Mouse (Mus musculus) stomach, embryonic 16.5 days (tissue): ENCODE data around the gene Agtpbp1. TPM values are rescaled to one million over a fixed set of nuclear protein-coding genes. Genes with fewer than 3 reads are reported as not detected.

Experiments used
- ATAC-seq: fragments of 200-750 bp; cut with Nextera tagmentation; 2 replicates; pipeline ENCODE4 v1.8.0; 2017; ENCODE audit warnings: moderate number of reproducible peaks, moderate TSS enrichment; ENCODE audit not compliant: insufficient read depth, low FRiP score
- H3K27ac ChIP-seq: fragments of 300-500 bp; sonication (generic); 2 replicates; pipeline ENCODE4 v1.5.1; 2014; ENCODE audit warnings: low read length
- H3K27me3 ChIP-seq: fragments of 300-500 bp; sonication (generic); 2 replicates; pipeline ENCODE4 v1.6.1; 2014; ENCODE audit warnings: low read length, control low read depth, mixed read lengths; ENCODE audit not compliant: control insufficient read depth, insufficient read depth
- H3K36me3 ChIP-seq: fragments of 300-500 bp; sonication (generic); 2 replicates; pipeline ENCODE4 v1.6.1; 2014; ENCODE audit warnings: low read length; ENCODE audit not compliant: control insufficient read depth, insufficient read depth
- H3K4me1 ChIP-seq: fragments of 300-500 bp; sonication (generic); 2 replicates; pipeline ENCODE4 v1.6.1; 2014; ENCODE audit warnings: low read length, control low read depth, mixed read lengths; ENCODE audit not compliant: control insufficient read depth, insufficient read depth
- H3K4me2 ChIP-seq: fragments of 300-500 bp; sonication (generic); 2 replicates; pipeline ENCODE4 v1.6.1; 2014; ENCODE audit warnings: low read depth, low read length, mixed read lengths
- H3K4me3 ChIP-seq: fragments of 300-500 bp; sonication (generic); replicated peaks from 2 replicates; pipeline ENCODE4 v1.5.1; 2014; ENCODE audit warnings: mild to moderate bottlenecking, low read length
- H3K9ac ChIP-seq: fragments of 300-500 bp; sonication (generic); 2 replicates; pipeline ENCODE4 v1.6.1; 2014; ENCODE audit warnings: low read length
- H3K9me3 ChIP-seq: fragments of 300-500 bp; sonication (generic); replicated peaks from 2 replicates; pipeline ENCODE4 v1.6.1; 2016; ENCODE audit warnings: low read length, control low read depth; ENCODE audit not compliant: control insufficient read depth
- WGBS: fragments of 180-500 bp; shearing (Covaris S2); extraction: QIAGEN DNeasy Blood & Tissue Kit; methylation state at CpG from one replicate; pipeline ENCODE4 v1.1.7; 2014; 5-methylcytosine and 5-hydroxymethylcytosine counted together
- polyA plus RNA-seq: library from polyadenylated mRNA; unstranded; fragments of >200 nt; fragmentation: Nextera tagmentation; extraction: Ambion mirVana; gene quantifications from 2 replicates; pipeline ENCODE4 v1.2.1, GENCODE M21; 2015

Agtpbp1 gene
- polyA plus RNA-seq, 1 experiment from 2014 or later = 18.1 TPM

DNA sequence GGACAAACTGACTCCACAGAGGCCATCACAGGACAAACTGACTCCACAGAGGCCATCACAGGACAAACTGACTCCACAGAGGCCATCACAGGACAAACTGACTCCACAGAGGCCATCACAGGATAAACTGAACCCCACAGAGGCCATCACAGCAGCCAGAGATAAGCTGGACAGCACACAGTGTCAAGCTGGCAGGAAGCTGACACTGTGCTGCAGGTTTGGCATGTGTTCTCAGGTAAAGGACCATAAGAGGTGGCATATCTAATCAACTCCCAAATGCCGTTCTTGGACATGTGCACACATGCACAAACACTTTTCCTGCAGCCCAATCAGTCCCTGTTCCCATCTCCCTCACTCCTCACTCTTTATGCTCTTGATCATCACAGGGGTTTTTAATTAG lies 78.6 kb downstream of the Agtpbp1 start:
- no peak overlapping the region for H3K4me2 ChIP-seq
- WGBS = 94% methylated on average over 1 of the region's 1 CpGs
- H3K4me3 ChIP-seq = no peak overlapping the region
- no peaks in the 10 kb centered on the region for H3K9me3 ChIP-seq
- H3K36me3 ChIP-seq = no peaks in the 10 kb centered on the region
- H3K27ac ChIP-seq = no peak overlapping the region
- H3K4me1 ChIP-seq = no peaks in the 10 kb centered on the region; the same call in 1 of the 2 replicates
- no peak for ATAC-seq
- H3K9ac ChIP-seq = no peak overlapping the region
- no peaks in the 10 kb centered on the region for H3K27me3 ChIP-seq

DNA sequence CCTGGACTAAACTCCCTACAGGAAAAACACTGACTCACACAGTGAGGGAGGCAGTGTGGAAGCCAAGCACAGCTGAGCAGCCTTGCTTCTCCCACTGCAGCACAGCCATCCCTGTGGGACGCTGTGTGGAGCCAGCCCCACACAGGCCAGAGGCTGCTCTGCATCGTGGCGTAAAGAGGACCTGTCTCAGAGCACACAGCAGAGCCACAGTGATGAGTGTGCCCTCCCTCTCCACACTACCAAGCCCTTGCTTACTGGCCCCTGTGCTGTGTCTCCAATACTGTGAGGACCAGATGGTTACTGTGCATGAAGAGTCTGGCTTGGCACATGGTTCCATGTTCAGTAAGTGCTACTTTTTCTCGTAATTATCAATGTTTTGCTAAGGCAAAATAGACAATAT lies 79.2 kb downstream of the Agtpbp1 start:
- no peaks in the 10 kb centered on the region for H3K9me3 ChIP-seq
- H3K4me3 ChIP-seq = no peak overlapping the region
- H3K27me3 ChIP-seq = no peaks in the 10 kb centered on the region
- WGBS = 82% methylated on average over 4 of the region's 4 CpGs
- no peaks in the 10 kb centered on the region for H3K36me3 ChIP-seq
- no peak overlapping the region for H3K9ac ChIP-seq
- ATAC-seq = no peak
- H3K4me2 ChIP-seq = no peak overlapping the region
- no peaks in the 10 kb centered on the region; the same call in 1 of the 2 replicates for H3K4me1 ChIP-seq
- no peak overlapping the region for H3K27ac ChIP-seq

DNA sequence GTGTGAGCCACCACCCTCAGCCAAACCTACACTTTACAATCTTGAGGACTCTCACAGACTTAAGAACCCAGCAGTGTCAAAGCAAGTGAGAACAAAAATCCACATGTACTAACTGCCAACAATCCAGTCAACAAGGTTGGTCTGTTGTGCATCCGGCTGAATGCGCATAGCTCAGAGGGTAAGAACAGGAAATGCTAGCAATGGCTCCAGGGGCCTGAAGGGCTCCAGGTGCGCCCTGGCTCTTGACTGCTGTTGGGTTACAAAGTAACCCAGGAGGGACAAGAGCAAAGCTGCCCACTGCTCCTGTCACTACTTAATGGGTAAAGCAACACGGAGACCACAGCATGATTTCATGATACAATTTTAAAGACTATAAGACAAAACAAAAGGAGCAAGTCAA lies 81.4 kb downstream of the Agtpbp1 start:
- Histone ChIP-seq H3K9ac (no peak overlapping the region), H3K36me3 (peaks cover 6% of the 10 kb centered on the region; the same call in 1 of the 2 replicates), H3K4me2 (no peak overlapping the region), H3K9me3 (no peaks in the 10 kb centered on the region), H3K4me3 (no peak overlapping the region), H3K27ac (no peak overlapping the region), H3K4me1 (no peaks in the 10 kb centered on the region; the same call in 1 of the 2 replicates), H3K27me3 (no peaks in the 10 kb centered on the region)
- ATAC-seq = no peak
- WGBS = 71% methylated on average over 4 of the region's 4 CpGs

DNA sequence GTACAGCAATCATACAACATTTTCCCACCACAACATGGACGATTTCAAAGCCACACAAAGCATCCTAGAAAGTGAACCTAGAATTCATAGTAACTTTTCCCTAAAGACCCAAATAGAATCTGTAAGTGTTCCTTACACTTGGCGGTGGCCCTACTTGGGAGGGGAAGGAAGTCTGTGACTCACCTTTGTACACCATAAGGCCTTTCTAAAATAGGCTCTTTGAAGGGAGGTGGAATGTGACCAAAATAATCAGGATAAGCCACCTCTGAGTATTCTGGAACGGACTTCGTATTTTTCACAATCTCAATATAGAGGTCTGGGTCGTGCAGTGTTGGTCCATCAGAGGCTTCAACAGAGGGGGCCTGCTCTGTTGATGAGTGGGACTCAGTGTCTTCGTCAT lies 85.2 kb downstream of the Agtpbp1 start:
- H3K27me3 ChIP-seq = no peaks in the 10 kb centered on the region
- no peaks in the 10 kb centered on the region for H3K9me3 ChIP-seq
- 84% methylated on average over 6 of the region's 6 CpGs for WGBS

DNA sequence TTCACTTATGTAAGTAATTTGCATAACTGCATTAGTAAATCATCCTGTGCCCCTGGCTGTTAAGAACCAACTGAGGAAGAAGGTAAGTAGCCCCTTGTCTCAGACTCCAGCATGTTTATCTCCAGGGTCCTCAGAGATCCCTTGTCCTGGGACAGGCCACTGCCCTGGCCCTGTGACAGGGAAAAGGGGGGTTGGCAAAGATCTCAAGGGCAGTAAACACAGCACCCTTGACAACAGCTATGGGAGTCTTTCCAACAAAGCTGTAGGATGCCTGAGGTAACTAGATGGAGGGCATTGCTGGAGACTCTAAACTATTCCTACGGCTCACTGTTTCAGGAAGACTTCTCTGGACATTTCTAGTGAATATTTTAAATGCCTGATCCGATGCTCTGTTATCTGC lies 85.7 kb downstream of the Agtpbp1 start:
- Histone ChIP-seq H3K4me1 (no peaks in the 10 kb centered on the region; the same call in 1 of the 2 replicates), H3K27ac (no peak overlapping the region), H3K4me2 (no peak overlapping the region), H3K27me3 (no peaks in the 10 kb centered on the region), H3K36me3 (peaks cover 15% of the 10 kb centered on the region), H3K9ac (no peak overlapping the region), H3K4me3 (no peak overlapping the region), H3K9me3 (no peaks in the 10 kb centered on the region)
- ATAC-seq = no peak
- WGBS = 93% methylated on average over 2 of the region's 2 CpGs

More for the DNA sequence above, 85.2 kb downstream of the Agtpbp1 start:
- H3K4me2 ChIP-seq = no peak overlapping the region
- peaks cover 10% of the 10 kb centered on the region; the same call in 1 of the 2 replicates for H3K36me3 ChIP-seq
- H3K9ac ChIP-seq = no peak overlapping the region
- ATAC-seq = no peak
- H3K4me1 ChIP-seq = no peaks in the 10 kb centered on the region; the same call in 1 of the 2 replicates
- H3K27ac ChIP-seq = no peak overlapping the region
- no peak overlapping the region for H3K4me3 ChIP-seq

DNA sequence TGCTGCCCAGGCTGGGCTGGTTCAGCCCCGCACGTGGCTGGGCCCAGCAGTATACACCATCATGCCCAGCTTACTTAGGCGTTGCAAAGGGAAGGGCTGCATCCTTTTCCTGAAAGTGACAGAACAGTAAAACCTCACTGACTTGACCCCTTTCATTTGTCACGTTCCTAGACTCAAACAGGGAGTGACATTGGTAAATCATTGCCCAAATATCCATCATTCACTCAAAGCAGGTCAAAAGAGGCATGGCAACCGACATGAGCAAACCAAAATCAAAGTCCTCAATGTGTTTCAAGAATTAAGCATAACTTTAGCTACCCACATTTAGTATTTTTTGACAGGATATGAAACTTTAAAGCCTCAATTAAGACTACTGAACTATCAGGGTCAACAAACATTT lies 86.8 kb downstream of the Agtpbp1 start:
- Histone ChIP-seq H3K9me3 (no peaks in the 10 kb centered on the region), H3K4me1 (no peaks in the 10 kb centered on the region; the same call in 1 of the 2 replicates), H3K9ac (no peak overlapping the region), H3K27ac (no peak overlapping the region), H3K36me3 (peaks cover 18% of the 10 kb centered on the region), H3K27me3 (no peaks in the 10 kb centered on the region), H3K4me3 (no peak overlapping the region), H3K4me2 (no peak overlapping the region)
- no peak for ATAC-seq
- WGBS = 55% methylated on average over 5 of the region's 5 CpGs

DNA sequence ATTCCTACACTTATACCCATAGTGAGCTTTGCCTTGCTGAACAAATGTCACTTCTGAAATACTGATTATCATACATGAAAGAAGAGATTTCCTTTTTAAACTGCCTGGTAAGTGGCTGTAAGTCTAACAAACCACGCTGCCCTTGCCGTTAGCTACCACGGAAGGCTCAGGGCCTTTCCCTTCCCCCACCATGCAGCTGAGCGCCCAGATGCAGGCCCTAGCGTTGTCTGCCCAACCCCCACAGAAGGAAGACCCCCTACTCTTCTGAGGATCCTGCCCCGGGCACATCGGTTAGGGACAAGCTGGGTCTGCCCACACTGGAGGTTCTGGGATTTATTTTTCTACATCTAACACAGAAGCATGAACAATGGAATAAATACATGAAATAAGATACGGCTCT lies 89.2 kb downstream of the Agtpbp1 start:
- WGBS = 28% methylated on average over 8 of the region's 8 CpGs
- H3K9ac ChIP-seq = no peak overlapping the region
- no peaks in the 10 kb centered on the region for H3K4me1 ChIP-seq
- H3K4me2 ChIP-seq = no peak overlapping the region
- H3K9me3 ChIP-seq = no peaks in the 10 kb centered on the region
- H3K27ac ChIP-seq = no peak overlapping the region
- no peak overlapping the region for H3K4me3 ChIP-seq
- ATAC-seq = no peak
- H3K36me3 ChIP-seq = peaks cover 18% of the 10 kb centered on the region
- no peaks in the 10 kb centered on the region for H3K27me3 ChIP-seq

DNA sequence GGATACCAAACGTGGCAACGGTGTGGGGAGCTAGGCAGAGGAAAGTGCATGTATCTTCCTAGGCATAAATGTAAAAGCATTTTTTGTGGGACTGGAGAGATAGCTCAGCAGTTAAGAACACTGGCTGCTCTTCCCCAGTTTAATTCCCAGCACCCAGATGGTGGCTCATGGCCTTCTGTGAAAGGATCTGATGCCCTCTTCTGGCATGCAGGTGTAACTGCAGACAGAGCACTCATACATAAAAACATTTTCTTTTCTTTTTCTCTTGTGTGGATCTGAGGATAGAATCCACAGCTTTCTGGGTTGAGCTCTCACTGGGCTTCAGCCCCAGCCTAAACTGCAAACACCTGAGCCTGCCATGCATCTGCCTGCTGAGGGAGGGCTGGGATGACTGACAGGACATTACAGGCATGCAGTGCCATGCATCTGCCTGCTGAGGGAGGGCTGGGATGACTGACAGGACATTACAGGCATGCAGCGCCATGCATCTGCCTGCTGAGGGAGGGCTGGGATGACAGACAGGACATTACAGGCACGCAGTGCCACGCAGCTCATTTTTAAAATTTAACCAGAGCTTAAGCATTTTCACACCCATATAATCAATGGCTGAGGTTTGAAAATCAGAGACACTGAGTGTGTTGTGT lies 90.3 kb downstream of the Agtpbp1 start:
- WGBS = 80% methylated on average over 5 of the region's 5 CpGs
- no peak for ATAC-seq
- no peak overlapping the region for H3K4me3 ChIP-seq

DNA sequence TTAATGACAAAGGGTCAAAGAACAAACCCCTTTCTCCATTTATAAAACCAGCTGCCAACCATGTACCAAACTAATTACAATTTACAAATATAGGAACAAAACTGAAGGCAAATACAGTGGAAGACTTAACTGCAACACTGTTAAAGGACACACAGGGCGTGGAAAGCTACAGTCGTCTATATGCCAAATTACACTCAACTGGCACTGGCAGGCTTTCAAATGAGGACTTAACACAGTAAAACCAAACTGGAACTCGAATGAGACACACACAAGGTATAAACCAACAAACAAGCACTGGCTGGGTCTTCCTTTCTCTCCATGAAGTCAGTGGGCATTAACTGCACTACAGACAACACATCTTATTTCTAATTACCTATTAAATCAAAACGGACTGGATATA lies 94.3 kb downstream of the Agtpbp1 start:
- no peaks in the 10 kb centered on the region for H3K27me3 ChIP-seq
- ATAC-seq = no peak
- no peak overlapping the region for H3K4me3 ChIP-seq
- H3K27ac ChIP-seq = no peak overlapping the region
- H3K4me2 ChIP-seq = no peak overlapping the region
- H3K9ac ChIP-seq = no peak overlapping the region
- no peaks in the 10 kb centered on the region for H3K9me3 ChIP-seq
- H3K4me1 ChIP-seq = no peaks in the 10 kb centered on the region
- 73% methylated on average over 4 of the region's 4 CpGs for WGBS
- H3K36me3 ChIP-seq = peaks cover 12% of the 10 kb centered on the region; the same call in 1 of the 2 replicates

More for the DNA sequence above, 90.3 kb downstream of the Agtpbp1 start:
- H3K27me3 ChIP-seq = no peaks in the 10 kb centered on the region
- H3K27ac ChIP-seq = no peak overlapping the region
- H3K36me3 ChIP-seq = peaks cover 15% of the 10 kb centered on the region
- H3K4me1 ChIP-seq = no peaks in the 10 kb centered on the region
- H3K9me3 ChIP-seq = no peaks in the 10 kb centered on the region
- H3K4me2 ChIP-seq = no peak overlapping the region
- no peak overlapping the region for H3K9ac ChIP-seq
